Mouse (Mus musculus) cerebellum, adult 2 months (tissue): ENCODE measurements around the gene Cpd.

ENCODE experiments used
- CTCF ChIP-seq: fragments of 200-500 bp; IDR thresholded peaks from 2 replicates; pipeline ENCODE4 v1.5.1; 2011; ENCODE audit warnings: low read depth, mild to moderate bottlenecking, control low read depth, low read length, moderate library complexity, borderline replicate concordance; ENCODE audit not compliant: insufficient read depth
- POLR2A ChIP-seq: fragments of 200-500 bp; IDR thresholded peaks from 2 replicates; pipeline ENCODE4 v1.6.1; 2011; ENCODE audit warnings: low read length, control low read depth, borderline replicate concordance; ENCODE audit not compliant: insufficient read depth

DNA sequence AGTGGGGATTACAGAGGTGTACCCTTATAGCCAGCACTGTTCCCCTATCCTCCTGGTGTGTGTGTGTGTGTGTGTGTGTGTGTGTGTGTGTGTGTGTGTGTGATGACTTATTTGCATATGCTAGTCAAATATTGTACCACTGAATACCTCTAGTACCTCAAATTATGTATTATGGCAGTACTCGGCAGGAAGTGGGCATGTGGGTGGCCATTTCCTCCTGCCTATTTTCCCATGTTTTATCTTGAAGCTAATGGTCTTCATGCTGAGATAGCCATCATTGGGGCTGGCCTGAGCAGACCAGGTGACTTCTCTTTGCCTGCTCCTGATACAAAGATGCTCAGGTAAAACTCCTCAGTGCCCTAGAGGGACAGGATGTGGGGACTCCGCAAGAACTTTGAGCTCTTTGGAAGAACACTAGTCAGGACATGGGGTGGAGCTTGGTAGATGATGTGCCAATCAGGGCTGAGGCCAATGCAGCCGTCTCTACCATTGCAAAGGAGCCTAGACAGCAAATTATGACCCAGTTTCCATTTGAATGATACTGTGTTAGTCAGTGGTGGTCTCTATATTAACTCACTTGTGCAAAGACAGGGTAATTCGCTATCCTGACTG, 45.0 kb upstream of the Cpd start:
- TF ChIP-seq CTCF (no peak), POLR2A (no peak)
